Mouse (Mus musculus) myocyte (in vitro differentiated cells): ENCODE measurements at regions not wholly inside any gene's neighbourhood (a gene's known extent, or its start where the extent isn't known, plus 50 kb on each side); places are given as distances from the start of the nearest gene placed in this dataset.

Experiments
- MAX ChIP-seq: IDR thresholded peaks from one replicate; pipeline ENCODE4 v1.6.1; 2011; ENCODE audit warnings: low read depth, mild to moderate bottlenecking, control low read depth
- MYOD1 ChIP-seq, 3 experiments: IDR thresholded peaks; one replicate each; pipeline ENCODE4 v1.6.1; 2011; ENCODE audit warnings: control low read depth in 2 of 3, low read depth in 2 of 3, mild to moderate bottlenecking in 2 of 3, moderate library complexity in 1 of 3; ENCODE audit not compliant: insufficient read length in 2 of 3, control insufficient read depth in 1 of 3
- MYOG ChIP-seq, 3 experiments: IDR thresholded peaks; one replicate each; pipeline ENCODE4 v1.6.1; 2011; ENCODE audit warnings: control low read depth in 2 of 3, low read depth in 2 of 3, mild to moderate bottlenecking in 2 of 3; ENCODE audit not compliant: insufficient read length in 2 of 3, control insufficient read depth in 1 of 3, insufficient read depth in 1 of 3
- POLR2A ChIP-seq: IDR thresholded peaks from one replicate; pipeline ENCODE4 v1.6.1; 2011; ENCODE audit warnings: low read depth, mild to moderate bottlenecking, control low read depth, moderate library complexity; ENCODE audit not compliant: insufficient read length
- POLR2AphosphoS2 ChIP-seq: IDR thresholded peaks from one replicate; pipeline ENCODE4 v1.6.1; 2011; ENCODE audit warnings: low read depth, control low read depth; ENCODE audit not compliant: insufficient read length
- REST ChIP-seq: IDR thresholded peaks from one replicate; pipeline ENCODE4 v1.6.1; 2011; ENCODE audit warnings: mild to moderate bottlenecking, control low read depth, moderate library complexity; ENCODE audit not compliant: insufficient read depth, insufficient read length
- SRF ChIP-seq: IDR thresholded peaks from one replicate; pipeline ENCODE4 v1.6.1; 2011; ENCODE audit warnings: low read depth; ENCODE audit not compliant: control insufficient read depth, insufficient read length
- TCF12 ChIP-seq: IDR thresholded peaks from one replicate; pipeline ENCODE4 v1.6.1; 2011; ENCODE audit warnings: mild to moderate bottlenecking, control low read depth; ENCODE audit not compliant: poor library complexity, insufficient read depth, severe bottlenecking
- USF1 ChIP-seq: IDR thresholded peaks from one replicate; pipeline ENCODE4 v1.6.1; 2011; ENCODE audit warnings: low read depth, mild to moderate bottlenecking, control low read depth, moderate library complexity

- TF ChIP-seq POLR2A (no peak), MAX (no peak), USF1 (no peak), POLR2AphosphoS2 (no peak), MYOG (IDR thresholded peaks at IDR 0.05; ENCODE audit: control insufficient read depth in 1 of 3, insufficient read depth in 1 of 3, insufficient read length in 2 of 3, low read depth in 2 of 3) (no peak), TCF12 (no peak), SRF (no peak), REST (no peak), MYOD1 (IDR thresholded peaks at IDR 0.05; ENCODE audit: control insufficient read depth in 1 of 3, insufficient read length in 2 of 3, low read depth in 2 of 3) (no peak)
Measured at GRCm38 (mm10) chr11:65333101-65333500, 63.3 kb upstream of the Myocd start.
